Mouse (Mus musculus) ZHBTc4 (cell line): Measurements from ENCODE around the gene Chrm2.

ENCODE experiments used
- DNase-seq: peaks from one replicate; pipeline ENCODE4 v3.0.0-alpha.2; 2011; ENCODE audit warnings: low read depth, low spot score

The Chrm2 gene

DNA sequence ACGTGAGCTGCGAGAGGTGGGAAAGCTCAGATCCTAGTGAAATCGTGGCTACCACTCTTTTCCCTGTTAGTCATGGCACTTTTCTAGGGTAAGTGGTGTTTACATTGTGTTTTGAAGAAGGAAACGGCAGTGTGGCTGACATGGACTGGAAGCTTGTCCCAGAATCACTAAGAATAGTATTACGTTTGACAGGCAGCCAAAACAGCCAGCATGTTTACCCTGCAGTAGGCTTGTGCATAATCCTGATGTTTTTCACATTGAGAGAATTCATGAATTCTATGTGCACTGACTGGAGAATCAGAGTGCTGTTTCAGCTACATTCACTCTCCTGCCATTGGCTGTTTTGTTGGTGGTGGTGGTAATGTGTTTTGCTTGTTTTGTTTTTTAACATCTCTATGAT is 129.4 kb downstream of the Chrm2 start:
- DNase-seq, result no peak

DNA sequence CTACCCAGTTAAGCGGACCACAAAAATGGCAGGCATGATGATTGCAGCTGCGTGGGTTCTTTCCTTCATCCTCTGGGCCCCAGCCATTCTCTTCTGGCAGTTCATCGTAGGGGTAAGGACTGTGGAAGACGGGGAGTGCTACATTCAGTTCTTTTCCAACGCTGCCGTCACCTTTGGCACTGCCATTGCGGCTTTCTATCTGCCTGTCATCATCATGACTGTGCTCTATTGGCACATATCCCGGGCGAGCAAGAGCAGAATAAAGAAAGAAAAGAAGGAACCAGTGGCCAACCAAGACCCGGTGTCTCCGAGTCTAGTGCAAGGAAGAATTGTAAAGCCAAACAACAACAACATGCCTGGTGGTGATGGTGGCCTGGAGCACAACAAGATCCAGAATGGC is 135.7 kb downstream of the Chrm2 start:
- DNase-seq, result no peak

DNA sequence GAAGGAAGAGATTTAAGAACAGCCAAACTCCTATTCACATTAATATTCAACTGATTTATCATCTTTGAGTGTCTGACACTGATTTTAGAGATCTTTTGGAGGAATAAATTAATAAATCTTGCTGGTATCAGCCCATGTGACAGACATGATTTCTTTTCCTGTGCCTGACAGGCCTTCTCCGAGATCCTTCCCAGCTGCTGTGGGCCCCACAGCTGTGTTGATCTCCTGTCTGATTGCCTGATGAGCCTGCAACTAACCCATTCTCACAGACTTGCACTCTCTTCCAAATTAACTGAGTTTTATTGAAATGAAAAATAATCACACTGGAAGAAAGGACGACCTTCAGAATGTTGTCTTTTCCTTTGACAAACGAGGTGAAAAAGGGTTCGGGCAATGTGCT is 140.6 kb downstream of the Chrm2 start:
- no peak for DNase-seq

DNA sequence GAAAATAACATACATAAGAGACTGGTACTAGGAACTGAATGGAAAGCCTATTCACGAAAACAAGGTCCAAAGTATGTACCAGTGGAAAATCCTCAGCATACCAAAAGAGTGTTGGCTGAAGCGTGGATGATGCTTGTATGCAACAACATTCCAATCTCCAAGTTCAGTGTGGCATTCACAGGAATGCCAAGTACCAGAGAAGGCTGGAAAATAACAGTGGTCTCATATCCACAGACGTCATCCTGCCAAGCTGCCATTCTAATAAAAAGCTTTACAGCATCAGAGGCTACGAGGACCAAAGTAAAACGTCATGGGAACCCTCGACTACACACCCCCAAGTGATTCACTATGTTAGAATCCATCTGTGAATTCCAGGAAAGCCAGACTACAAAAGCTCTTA is 153.4 kb downstream of the Chrm2 start:
- DNase-seq, result no peak

DNA sequence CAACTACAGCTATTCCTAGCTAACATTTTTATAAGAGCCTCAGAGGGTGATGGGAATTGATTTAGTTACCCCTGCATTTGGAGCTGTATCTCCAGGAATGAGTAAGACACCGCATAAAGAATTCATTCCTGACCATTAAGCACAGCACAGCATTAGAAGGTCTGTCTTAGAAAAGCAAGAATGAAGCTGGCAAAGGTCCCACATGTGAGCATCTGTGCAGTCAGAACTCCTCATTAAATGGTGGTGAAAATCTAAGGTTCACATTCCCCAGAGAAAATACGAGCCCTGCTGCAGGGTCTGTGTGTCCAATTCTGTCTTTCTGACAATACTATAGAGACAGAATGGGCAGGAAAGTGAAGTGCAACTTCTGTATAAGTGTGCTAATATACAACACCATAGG is 179.0 kb downstream of the Chrm2 start:
- no peak for DNase-seq
